Mouse (Mus musculus) layer of hippocampus, postnatal 10 days (tissue): ENCODE results near the gene Esrra. TPM values are rescaled to one million over a fixed set of nuclear protein-coding genes. Genes with fewer than 3 reads are reported as not detected.
A peak's percentile ranks its signal among the peaks of the same experiment; 100 is the strongest.

Experiments used
- DNase-seq, 2 experiments: peaks; one replicate each; pipeline ENCODE4 v3.0.0; 2021; ENCODE audit warnings: low spot score in 2 of 2
- total RNA-seq, 2 experiments: library from RNA; stranded (reverse); gene quantifications; 2 replicates each; pipeline ENCODE4 v1.2.3; 2021

Gene Esrra
- total RNA-seq, 2 experiments from 2014 or later = 45.8 to 53.0 TPM

- DNase-seq = no peak
Observed at GRCm38 (mm10) chr19:6922901-6923735, 1.5 kb upstream of the Esrra start.

GRCm38 (mm10) chr19:6920741-6921636 is 624 bp downstream of the Esrra start:
- peak in 1 of 2 experiments; percentile 67 for DNase-seq

DNA sequence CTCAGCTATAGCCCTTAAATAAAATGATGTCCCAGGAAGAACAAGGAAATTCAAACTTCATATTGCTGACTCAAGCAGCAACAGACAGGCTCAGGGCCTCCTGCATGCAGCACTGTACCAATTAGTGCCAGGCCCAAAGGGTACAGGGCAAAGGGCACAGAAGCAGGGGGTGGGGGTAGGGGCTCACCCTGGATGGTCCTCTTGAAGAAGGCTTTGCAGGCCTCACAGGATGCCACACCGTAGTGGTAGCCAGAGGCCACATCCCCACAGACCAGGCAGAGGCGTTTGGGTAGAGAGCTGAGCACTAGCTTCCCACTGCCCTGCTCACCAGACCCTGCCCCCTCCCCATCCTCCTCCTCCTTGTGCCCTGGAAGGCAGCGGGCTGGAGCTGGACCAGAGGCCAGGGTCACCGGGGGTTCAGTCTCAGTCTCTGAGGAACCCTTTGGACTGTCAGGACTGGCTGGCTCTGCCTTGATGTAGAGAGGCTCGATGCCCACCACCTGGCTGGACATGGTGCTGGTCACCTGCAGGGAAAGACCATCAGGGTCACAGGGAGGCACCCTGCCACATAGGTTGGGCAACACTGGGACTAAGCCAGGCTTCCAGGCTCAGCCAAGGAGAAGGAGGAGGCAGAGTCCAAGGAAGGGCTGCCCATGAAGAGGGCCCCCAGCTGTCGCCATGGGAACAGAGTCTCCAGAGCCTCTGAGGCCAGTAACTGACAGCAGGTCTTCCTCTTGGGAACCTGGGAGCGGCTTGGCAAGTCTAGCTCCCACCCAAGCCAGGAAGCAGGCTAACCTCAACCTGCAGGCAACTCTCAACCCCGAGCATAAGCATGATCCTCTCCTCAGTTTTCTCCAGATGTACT is 1.5 kb downstream of the Esrra start:
- DNase-seq = no peak

GRCm38 (mm10) chr19:6919431-6919830 is 2.2 kb downstream of the Esrra start:
- DNase-seq = no peak

DNA sequence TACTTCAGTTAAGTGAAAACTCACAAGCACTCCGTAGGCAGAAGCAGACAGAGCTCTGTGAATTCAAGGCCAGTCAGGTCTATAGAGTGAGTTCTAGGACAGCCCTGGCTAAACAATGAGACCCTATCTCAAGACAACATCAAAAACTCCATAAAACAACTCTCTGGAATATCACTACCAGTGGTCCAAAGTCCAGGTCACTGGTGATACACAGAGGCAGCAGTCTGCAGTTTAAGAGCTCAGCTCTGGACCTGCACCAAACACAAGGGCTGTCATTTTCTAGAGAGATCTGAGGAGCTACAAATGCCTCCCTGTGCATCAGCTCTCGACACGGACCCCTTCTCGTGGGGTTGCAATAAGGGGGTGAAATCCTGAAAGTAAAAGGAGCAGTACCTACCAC is 3.3 kb downstream of the Esrra start:
- DNase-seq = no peak

DNA sequence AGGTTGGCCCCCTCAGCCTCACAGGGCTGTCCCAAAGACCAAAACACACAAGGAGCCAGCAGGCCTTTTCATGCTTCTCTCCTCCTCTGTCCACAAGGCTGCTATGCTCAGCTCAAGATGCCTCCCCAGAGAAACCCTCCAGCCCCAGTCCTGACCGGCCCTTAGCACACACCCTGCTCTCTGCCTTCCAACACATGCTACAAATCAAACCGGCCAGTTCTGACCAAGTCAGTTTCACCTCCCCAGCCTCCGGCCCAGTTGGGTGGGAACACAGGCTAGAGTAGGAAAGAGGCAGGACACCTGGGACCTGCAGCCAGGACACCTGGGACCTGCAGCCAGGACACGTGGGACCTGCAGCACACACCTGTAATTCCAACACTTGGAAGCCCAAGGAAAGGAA is 5.1 kb downstream of the Esrra start:
- DNase-seq = no peak

GRCm38 (mm10) chr19:6915276-6915675 is 6.3 kb downstream of the Esrra start:
- DNase-seq = no peak

- DNase-seq = no peak
Observed at GRCm38 (mm10) chr19:6914540-6914939, 7.1 kb downstream of the Esrra start.

- DNase-seq = no peak
Observed at GRCm38 (mm10) chr19:6913991-6914390, 7.6 kb downstream of the Esrra start.

DNA sequence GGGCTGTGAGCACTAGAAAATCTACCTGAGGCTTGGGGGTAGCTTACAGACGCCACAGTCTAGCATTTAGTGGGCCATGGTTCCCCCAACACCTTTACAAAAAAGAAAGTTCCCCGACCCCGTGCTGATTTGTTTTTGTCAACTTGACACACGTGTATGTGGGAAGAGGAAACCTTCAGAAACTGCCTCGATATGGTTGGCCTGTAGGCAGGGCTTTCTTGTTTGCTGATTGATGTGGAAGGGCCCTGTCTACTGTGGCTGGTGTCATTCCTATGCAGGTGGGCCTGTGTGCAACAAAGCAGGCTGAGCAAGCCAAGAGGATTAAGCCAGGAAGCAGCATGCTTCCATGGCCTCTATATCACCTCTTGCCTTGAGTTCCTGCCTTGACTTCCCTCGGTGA is 8.6 kb downstream of the Esrra start:
- DNase-seq = no peak

GRCm38 (mm10) chr19:6912205-6912970 is 9.2 kb downstream of the Esrra start:
- no peak for DNase-seq

DNA sequence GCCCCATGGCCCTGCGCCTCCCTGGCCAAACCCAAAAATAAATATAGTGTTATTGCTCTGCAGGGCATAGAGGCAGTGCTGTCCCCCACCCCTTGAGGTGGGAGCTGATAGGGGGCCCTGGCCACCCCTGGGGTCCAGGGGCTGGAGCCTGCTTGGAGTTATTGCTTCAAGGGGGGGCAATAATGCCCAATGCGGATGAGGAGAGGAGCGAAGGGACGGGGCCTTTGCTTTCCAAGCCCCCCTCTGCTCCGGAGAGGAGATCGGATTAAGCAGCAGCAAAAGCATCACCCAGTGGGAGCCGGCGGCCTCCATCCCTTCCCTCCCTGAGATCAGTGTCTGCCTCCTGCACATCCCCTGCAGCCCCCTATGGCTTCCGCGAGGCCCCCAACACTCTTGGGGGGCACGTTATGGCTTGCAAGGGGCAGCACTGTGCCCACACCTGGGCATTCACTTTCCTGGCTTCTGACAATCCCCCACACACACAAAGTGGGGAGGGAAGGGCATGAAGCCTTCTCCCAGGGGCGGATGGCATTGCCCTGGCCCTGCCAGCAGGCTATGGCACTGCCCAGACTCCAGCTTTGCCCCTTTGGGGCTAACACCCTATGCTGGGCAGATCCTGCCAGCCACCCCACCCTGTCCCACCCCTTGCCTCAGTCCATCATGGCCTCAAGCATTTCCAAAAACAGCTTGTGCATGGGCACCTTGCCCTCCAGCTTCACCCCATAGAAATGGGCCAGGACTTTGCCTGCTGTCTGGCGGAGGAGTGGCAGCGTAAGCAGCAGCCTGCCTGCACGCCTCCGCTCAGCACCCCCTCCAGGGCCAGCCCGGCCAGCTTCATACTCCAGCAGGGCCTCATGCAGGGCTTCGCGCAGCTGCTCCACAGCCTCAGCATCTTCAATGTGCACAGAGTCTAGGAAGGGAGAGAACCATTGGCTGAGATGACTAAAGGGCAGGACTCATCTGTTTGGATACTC is 10.2 kb downstream of the Esrra start:
- DNase-seq = no peak

DNA sequence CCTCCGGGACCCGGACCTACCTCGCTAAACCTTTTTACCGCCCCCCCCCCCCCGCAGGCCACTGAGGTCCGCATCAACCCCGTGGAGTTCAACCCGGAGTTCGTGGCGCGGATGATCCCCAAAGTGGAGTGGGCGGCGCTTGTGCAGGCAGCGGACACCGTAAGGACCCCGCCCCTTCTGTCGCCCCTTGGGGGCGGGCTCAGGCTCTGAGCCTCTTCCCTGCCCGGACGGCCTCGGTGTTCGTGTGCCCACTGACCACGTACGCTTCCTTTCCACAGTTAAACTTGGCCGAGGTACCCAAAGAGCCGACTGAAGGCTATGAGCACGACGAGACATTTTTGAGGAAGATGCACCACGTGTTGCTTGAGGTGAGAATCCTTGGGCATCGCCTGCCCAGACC is 11.3 kb downstream of the Esrra start:
- peak in 1 of 2 experiments; percentile 45 for DNase-seq

DNA sequence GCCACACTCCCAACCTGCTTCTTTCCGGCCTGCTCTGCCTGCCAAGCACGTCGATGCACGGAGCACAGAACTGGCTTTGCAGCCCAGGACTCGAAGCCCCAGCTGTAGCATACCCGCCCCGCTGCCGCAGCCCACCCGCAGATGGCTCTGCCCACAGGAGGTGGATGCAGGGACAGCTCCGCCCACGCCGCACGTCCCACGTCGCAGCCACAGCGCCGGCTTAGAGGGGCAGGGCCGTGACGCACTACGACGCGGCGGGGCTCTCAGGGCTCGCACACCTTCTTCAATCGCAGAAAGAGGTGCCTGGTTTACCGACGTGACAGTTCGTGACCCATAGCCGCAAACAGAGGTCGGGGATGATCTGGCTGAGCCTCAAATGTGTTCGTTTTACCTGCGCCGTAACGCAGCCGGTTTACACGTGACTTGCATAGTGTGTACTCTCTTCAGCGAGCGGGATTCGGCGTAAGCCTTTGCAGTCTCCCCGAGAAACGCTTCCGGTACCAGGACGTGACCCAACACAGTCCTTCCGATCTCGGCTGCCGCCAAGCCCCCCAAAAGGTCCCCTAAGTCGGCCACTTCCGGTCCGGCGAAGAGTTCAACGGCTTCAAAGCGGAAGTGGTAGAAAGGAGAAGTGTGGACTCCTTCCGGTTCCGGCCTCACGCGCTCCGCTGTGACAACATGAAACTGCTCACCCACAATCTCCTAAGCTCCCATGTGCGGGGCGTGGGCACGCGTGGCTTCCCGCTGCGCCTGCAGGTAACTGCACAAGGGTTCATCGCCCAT is 11.9 kb downstream of the Esrra start, which contains the start of the genes Trmt112 and Prdx5:
Trmt112 (plus strand) TSS at position 192 of the 783 bp plus-strand sequence.
Prdx5 (minus strand) TSS at position 600 of the 783 bp plus-strand sequence.
- DNase-seq = peak; percentile 87 to 91

GRCm38 (mm10) chr19:6909021-6909420 is 12.6 kb downstream of the Esrra start:
- DNase-seq = no peak

GRCm38 (mm10) chr19:6907811-6908540 is 13.6 kb downstream of the Esrra start:
- DNase-seq = no peak

GRCm38 (mm10) chr19:6907094-6907493 is 14.5 kb downstream of the Esrra start:
- no peak for DNase-seq

GRCm38 (mm10) chr19:6906199-6906598 is 15.4 kb downstream of the Esrra start:
- DNase-seq = no peak
